Mouse (Mus musculus) liver, adult 2 months (tissue): Measurements from ENCODE around the gene Slc5a11. TPM values are rescaled to one million over a fixed set of nuclear protein-coding genes. Genes with fewer than 3 reads are reported as not detected.

Experiments used
- DNase-seq: peaks from one replicate; pipeline ENCODE4 v3.0.0-alpha.2; 2011; ENCODE audit warnings: low read depth, low spot score; ENCODE audit errors: extremely low read depth
- H3K27ac ChIP-seq: fragments of 200-500 bp; replicated peaks from 2 replicates; pipeline ENCODE4 v1.5.1; 2012; ENCODE audit warnings: low read depth, mild to moderate bottlenecking, control low read depth, inconsistent platforms, low read length; ENCODE audit not compliant: insufficient read depth
- H3K27me3 ChIP-seq: fragments of 200-500 bp; 2 replicates; pipeline ENCODE4 v1.6.1; 2012; ENCODE audit warnings: mild to moderate bottlenecking, moderate library complexity, low read length, inconsistent platforms; ENCODE audit not compliant: control insufficient read depth, insufficient read depth
- H3K36me3 ChIP-seq: fragments of 200-500 bp; 2 replicates; pipeline ENCODE4 v1.6.1; 2012; ENCODE audit warnings: low read length, inconsistent platforms; ENCODE audit not compliant: control insufficient read depth, insufficient read depth
- H3K4me1 ChIP-seq: fragments of 200-500 bp; 2 replicates; pipeline ENCODE4 v1.6.1; 2011; ENCODE audit warnings: low read length; ENCODE audit not compliant: control insufficient read depth, insufficient read depth
- H3K4me3 ChIP-seq: fragments of 200-500 bp; 2 replicates; pipeline ENCODE4 v1.5.1; 2011; ENCODE audit warnings: low read depth, mild to moderate bottlenecking, control low read depth, low read length, moderate library complexity; ENCODE audit not compliant: insufficient read depth
- H3K79me2 ChIP-seq: fragments of 200-500 bp; 2 replicates; pipeline ENCODE4 v1.6.1; 2012; ENCODE audit warnings: inconsistent platforms, mild to moderate bottlenecking, low read length, moderate library complexity; ENCODE audit not compliant: control insufficient read depth, insufficient read depth
- H3K9ac ChIP-seq: fragments of 200-500 bp; 2 replicates; pipeline ENCODE4 v1.6.1; 2012; ENCODE audit warnings: low read depth, mild to moderate bottlenecking, control low read depth, inconsistent platforms, low read length
- CTCF ChIP-seq: fragments of 200-500 bp; IDR thresholded peaks from 2 replicates; pipeline ENCODE4 v1.5.1; 2011; ENCODE audit warnings: low read depth, low read length, control low read depth
- POLR2A ChIP-seq: fragments of 200-500 bp; IDR thresholded peaks from 2 replicates; pipeline ENCODE4 v1.6.1; 2011; ENCODE audit warnings: low read length, control low read depth; ENCODE audit not compliant: insufficient read depth; ENCODE audit errors: extremely low read depth
- WGBS: fragments of 180-500 bp; shearing (Covaris S2); methylation state at CpG from one replicate; pipeline ENCODE4 v1.1.7; 2018; 5-methylcytosine and 5-hydroxymethylcytosine counted together
- polyA plus RNA-seq: library from polyadenylated mRNA; depleted of rRNA; stranded (reverse); fragments of >200 nt; gene quantifications from 2 replicates; pipeline ENCODE4 v1.2.3, GENCODE M21; 2012
- total RNA-seq: library from RNA; depleted of rRNA; stranded (reverse); fragments of >200 nt; gene quantifications from 2 replicates; pipeline ENCODE4 v1.2.3, GENCODE M21; 2014

Slc5a11 gene
- total and polyA plus RNA-seq, 2 experiments, result 0.07 to 2.3 TPM

- Histone ChIP-seq H3K36me3 (no peaks in the 10 kb centered on the region), H3K4me1 (no peaks in the 10 kb centered on the region), H3K9ac (no peak overlapping the region), H3K4me3 (no peak overlapping the region), H3K27me3 (no peaks in the 10 kb centered on the region), H3K79me2 (no peaks in the 10 kb centered on the region), H3K27ac (no peak overlapping the region)
- TF ChIP-seq CTCF, result no peak
- no peak for TF ChIP-seq POLR2A
- WGBS, result 85% methylated on average over 2 of the region's 2 CpGs
- no peak for DNase-seq
Observed at GRCm38 (mm10) chr7:123220633-123220942, 6.0 kb downstream of the Slc5a11 start.

GRCm38 (mm10) chr7:123224076-123224475 is 9.5 kb downstream of the Slc5a11 start:
- WGBS, result 88% methylated on average over 9 of the region's 9 CpGs

GRCm38 (mm10) chr7:123225159-123225558 is 10.6 kb downstream of the Slc5a11 start:
- no peaks in the 10 kb centered on the region for H3K79me2 ChIP-seq
- no peaks in the 10 kb centered on the region for H3K27me3 ChIP-seq
- no peaks in the 10 kb centered on the region for H3K4me1 ChIP-seq
- no peak for TF ChIP-seq POLR2A
- TF ChIP-seq CTCF, result no peak
- no peak overlapping the region for H3K9ac ChIP-seq
- no peaks in the 10 kb centered on the region for H3K36me3 ChIP-seq
- H3K27ac ChIP-seq, result no peak overlapping the region
- H3K4me3 ChIP-seq, result no peak overlapping the region
- WGBS, result 87% methylated on average over 4 of the region's 4 CpGs
- DNase-seq, result no peak

More at GRCm38 (mm10) chr7:123224076-123224475, 9.5 kb downstream of the Slc5a11 start:
- H3K4me3 ChIP-seq, result no peak overlapping the region
- no peak overlapping the region for H3K27ac ChIP-seq
- no peak overlapping the region for H3K9ac ChIP-seq
- no peaks in the 10 kb centered on the region for H3K4me1 ChIP-seq
- no peaks in the 10 kb centered on the region for H3K27me3 ChIP-seq
- H3K79me2 ChIP-seq, result no peaks in the 10 kb centered on the region
- no peaks in the 10 kb centered on the region for H3K36me3 ChIP-seq
- DNase-seq, result no peak
- TF ChIP-seq POLR2A (no peak), CTCF (no peak)

- Histone ChIP-seq H3K4me3 (no peak overlapping the region), H3K27ac (no peak overlapping the region), H3K36me3 (no peaks in the 10 kb centered on the region), H3K27me3 (no peaks in the 10 kb centered on the region), H3K9ac (no peak overlapping the region), H3K79me2 (no peaks in the 10 kb centered on the region), H3K4me1 (no peaks in the 10 kb centered on the region)
- TF ChIP-seq CTCF (no peak), POLR2A (no peak)
- DNase-seq, result no peak
- WGBS, result 26% methylated on average over 4 of the region's 4 CpGs
Observed at GRCm38 (mm10) chr7:123235449-123235848, 20.9 kb downstream of the Slc5a11 start.

GRCm38 (mm10) chr7:123238621-123239020 is 24.0 kb downstream of the Slc5a11 start:
- Histone ChIP-seq H3K9ac (no peak overlapping the region), H3K4me1 (no peaks in the 10 kb centered on the region), H3K36me3 (no peaks in the 10 kb centered on the region), H3K79me2 (no peaks in the 10 kb centered on the region), H3K4me3 (no peak overlapping the region), H3K27me3 (no peaks in the 10 kb centered on the region), H3K27ac (no peak overlapping the region)
- TF ChIP-seq POLR2A (no peak), CTCF (no peak)
- 79% methylated on average over 4 of the region's 4 CpGs for WGBS
- DNase-seq, result no peak

GRCm38 (mm10) chr7:123240064-123240463 is 25.5 kb downstream of the Slc5a11 start:
- H3K27ac ChIP-seq, result no peak overlapping the region
- H3K36me3 ChIP-seq, result no peaks in the 10 kb centered on the region
- DNase-seq, result peak; percentile 10
- H3K4me3 ChIP-seq, result no peak overlapping the region
- H3K79me2 ChIP-seq, result no peaks in the 10 kb centered on the region
- no peaks in the 10 kb centered on the region for H3K27me3 ChIP-seq
- H3K4me1 ChIP-seq, result no peaks in the 10 kb centered on the region
- H3K9ac ChIP-seq, result no peak overlapping the region
- 67% methylated on average over 6 of the region's 6 CpGs for WGBS
- TF ChIP-seq POLR2A (no peak), CTCF (no peak)
